Comparison of ENCODE assay signal across 9 mouse cellular contexts in the genomic region with DNA sequence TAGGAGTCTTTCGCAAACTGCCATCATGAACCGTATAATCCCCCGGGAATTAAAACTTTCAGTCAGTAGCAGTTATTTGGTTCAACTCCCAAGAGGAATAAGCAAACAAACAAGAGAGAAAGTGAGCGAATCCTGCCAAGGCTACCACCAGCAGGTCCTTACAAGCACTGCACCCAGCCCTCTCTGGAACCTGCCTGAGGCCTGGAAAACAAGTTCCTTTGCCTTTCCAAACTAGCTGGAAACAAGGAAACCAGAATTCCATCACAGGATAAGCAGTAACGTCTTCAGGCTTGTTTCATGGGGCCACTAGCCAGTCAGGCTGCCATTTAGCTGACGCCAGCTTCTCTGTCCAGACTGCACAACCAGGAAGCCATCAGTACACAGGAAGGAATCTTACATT. TPM values are rescaled to one million over a fixed set of nuclear protein-coding genes. Genes with fewer than 3 reads are reported as not detected.
DNase-seq lines count a peak whose midpoint lies in the region; ATAC-seq and TF ChIP-seq lines count a peak whose summit lies in the region.
"Had no signal": no experiment of that assay in that cellular context is flagged by ENCODE, and none has a peak within 500 bp of the region (broad histone marks: within the 10 kb centered on the region; RNA-seq: fewer than 3 reads in every experiment).

No protein-coding gene starts in this region.

- no peaks in the 10 kb centered on the region for H3K36me3 ChIP-seq in liver, adult 2 months (ENCODE audit: control insufficient read depth, insufficient read depth, low read length)
- no peaks in the 10 kb centered on the region for H3K36me3 ChIP-seq in liver, postnatal 0 days (replicated peaks; ENCODE audit: insufficient read depth, low read length)
- H3K36me3 ChIP-seq in stomach, embryonic 15.5 days: no peaks in the 10 kb centered on the region
- H3K36me3 ChIP-seq: hindbrain, embryonic 13.5 days had no signal

- peak; percentile 68 for TF ChIP-seq CTCF in liver, adult 2 months (IDR thresholded peaks at IDR 0.05; ENCODE audit: low read depth, low read length)
- TF ChIP-seq CTCF in liver, postnatal 0 days (IDR thresholded peaks at IDR 0.05; ENCODE audit: low read depth): no peak

- H3K4me1 ChIP-seq in liver, adult 2 months (ENCODE audit: control insufficient read depth, insufficient read depth, low read length): peaks cover 26% of the 10 kb centered on the region
- peaks cover 5% of the 10 kb centered on the region; the same call in 1 of the 2 replicates for H3K4me1 ChIP-seq in liver, postnatal 0 days (ENCODE audit: insufficient read depth)
- H3K4me1 ChIP-seq in stomach, embryonic 15.5 days: no peaks in the 10 kb centered on the region
- H3K4me1 ChIP-seq: hindbrain, embryonic 13.5 days had no signal

- H3K9me3 ChIP-seq in liver, postnatal 0 days (ENCODE audit: low read length): no peaks in the 10 kb centered on the region
- no peaks in the 10 kb centered on the region for H3K9me3 ChIP-seq in stomach, embryonic 15.5 days
- H3K9me3 ChIP-seq: hindbrain, embryonic 13.5 days had no signal

- peak; percentile 69 for DNase-seq in liver, adult 2 months (ENCODE audit: extremely low read depth, low read depth, low spot score)
- DNase-seq in liver, postnatal 0 days: no peak
- DNase-seq in fibroblast of lung, adult 2 months (ENCODE audit: low read depth): peak; percentile 28
- DNase-seq in heart, postnatal 25 days (ENCODE audit: low spot score): peak; percentile 21
- no peak for DNase-seq in retina, postnatal 1 day
- DNase-seq in liver: no peak
- DNase-seq: lung, adult 2 months had no signal

- no peak for TF ChIP-seq POLR2A in liver, adult 2 months (IDR thresholded peaks at IDR 0.05; ENCODE audit: extremely low read depth, insufficient read depth, low read length)

- no peak overlapping the region for H3K4me3 ChIP-seq in liver, adult 2 months (ENCODE audit: insufficient read depth, low read depth, low read length)
- H3K4me3 ChIP-seq in liver, postnatal 0 days (ENCODE audit: low read depth, low read length): no peak overlapping the region
- H3K4me3 ChIP-seq in stomach, embryonic 15.5 days (replicated peaks): no peak overlapping the region
- H3K4me3 ChIP-seq: hindbrain, embryonic 13.5 days had no signal

- no peak for ATAC-seq in liver, postnatal 0 days
- ATAC-seq in stomach, embryonic 15.5 days (ENCODE audit: insufficient read depth, low FRiP score, low read depth): no peak

- no peak overlapping the region for H3K4me2 ChIP-seq in liver, postnatal 0 days (ENCODE audit: low read depth, low read length)
- H3K4me2 ChIP-seq in stomach, embryonic 15.5 days: no peak overlapping the region
- H3K4me2 ChIP-seq: hindbrain, embryonic 13.5 days had no signal

- no peak overlapping the region; the same call in 1 of the 2 replicates for H3K9ac ChIP-seq in liver, adult 2 months (ENCODE audit: low read depth, low read length)
- H3K9ac ChIP-seq in liver, postnatal 0 days (replicated peaks): no peak overlapping the region
- no peak overlapping the region for H3K9ac ChIP-seq in stomach, embryonic 15.5 days
- H3K9ac ChIP-seq: hindbrain, embryonic 13.5 days had no signal

- H3K79me2 ChIP-seq in liver, adult 2 months (ENCODE audit: control insufficient read depth, insufficient read depth, low read length): peaks cover 4% of the 10 kb centered on the region

- no peak for TF ChIP-seq EP300 in liver, postnatal 0 days (IDR thresholded peaks at IDR 0.05; ENCODE audit: low read depth)

- WGBS in liver, adult 2 months: 42% methylated on average over 6 of the region's 6 CpGs
- WGBS in liver, postnatal 0 days (ENCODE audit: insufficient replicate concordance): 67% methylated on average over 6 of the region's 6 CpGs
- 66% methylated on average over 6 of the region's 6 CpGs for WGBS in stomach, embryonic 15.5 days

- peak overlapping the region; percentile 29 for H3K27ac ChIP-seq in liver, adult 2 months (replicated peaks; ENCODE audit: insufficient read depth, low read depth, low read length)
- H3K27ac ChIP-seq in liver, postnatal 0 days (ENCODE audit: low read depth): no peak overlapping the region
- 0 out of 2 replicates have a peak overlapping the region, but pooled peaks have one; percentile 8 for H3K27ac ChIP-seq in stomach, embryonic 15.5 days
- H3K27ac ChIP-seq: hindbrain, embryonic 13.5 days had no signal

- intact Hi-C loops in heart, postnatal 25 days (cut with DNase I): no loop called here

- no peaks in the 10 kb centered on the region for H3K27me3 ChIP-seq in liver, adult 2 months (ENCODE audit: control insufficient read depth, insufficient read depth, low read length)
- H3K27me3 ChIP-seq in liver, postnatal 0 days (ENCODE audit: insufficient read depth, low read length): no peaks in the 10 kb centered on the region
- no peaks in the 10 kb centered on the region for H3K27me3 ChIP-seq in stomach, embryonic 15.5 days (replicated peaks)
- H3K27me3 ChIP-seq: hindbrain, embryonic 13.5 days had no signal

RNA-seq across cellular contexts. Expression of gene Adarb1, which starts 37.4 kb away (rescaled TPM):
- total RNA-seq in liver, adult 2 months (2014; rRNA removed): 10.4 and 12.2 TPM in 2 replicates
- polyA plus RNA-seq in liver, adult 2 months (2012; rRNA removed): 4.6 TPM in 2 replicates
- polyA plus RNA-seq in liver, postnatal 0 days (2015; fragmentation: Nextera tagmentation; extraction: Ambion mirVana): 1.8 TPM in 2 replicates
- total RNA-seq in heart, postnatal 25 days (2021): 10 to 100 TPM; 16.7 to 19.7 TPM
- 6.3 and 7.2 TPM in 2 replicates for polyA plus RNA-seq in stomach, embryonic 15.5 days (2015; fragmentation: Nextera tagmentation; extraction: Ambion mirVana)

Comparison
In these comparisons a context has a peak if more than half of its experiments do, and no peak if none do; other contexts are left out.
1. DNase-seq: peak in liver, adult 2 months (single experiment), fibroblast of lung, adult 2 months (single experiment) and heart, postnatal 25 days (single experiment); none in liver, postnatal 0 days (single experiment), retina, postnatal 1 day (single experiment) and liver (single experiment).